Mouse (Mus musculus) neural tube, postnatal 0 days (tissue): ENCODE results near the gene Nif3l1. TPM values are rescaled to one million over a fixed set of nuclear protein-coding genes. Genes with fewer than 3 reads are reported as not detected.

Experiments used
- polyA plus RNA-seq: library from polyadenylated mRNA; unstranded; fragments of >200 nt; fragmentation: Nextera tagmentation; extraction: Ambion mirVana; gene quantifications from 2 replicates; pipeline ENCODE4 v1.2.1, GENCODE M21; 2015

Gene Nif3l1
- 34.8 and 35.2 TPM in 2 replicates for polyA plus RNA-seq

GRCm38 (mm10) chr1:58445143-58445722, at the start of gene Nif3l1, which contains the start of gene Ppil3:
TSS of gene Nif3l1 (plus strand) at chr1:58445151.
TSS of gene Ppil3 (minus strand) at chr1:58445486.

GRCm38 (mm10) chr1:58423371-58424248, 21.3 kb upstream of the Nif3l1 start, which contains the start of gene Clk1:
TSS of gene Clk1 (minus strand) at chr1:58424066.

GRCm38 (mm10) chr1:58504577-58505254, 59.8 kb downstream of the Nif3l1 start, which contains the start of gene Orc2:
TSS of gene Orc2 (minus strand) at chr1:58505109.

Other genes with a start within 250 kb of the Nif3l1 start
- gene Aox4, start 234.8 kb upstream of the Nif3l1 start, polyA plus RNA-seq = 0.35 and 0.87 TPM in 2 replicates
- 0.05 TPM in 1 of 2 replicates, not detected in the other for gene Aox2, start 166.8 kb upstream of the Nif3l1 start, polyA plus RNA-seq
- 282 and 334 TPM in 2 replicates for gene Bzw1, start 52.3 kb upstream of the Nif3l1 start, polyA plus RNA-seq
- gene Clk1, start 21.1 kb upstream of the Nif3l1 start, polyA plus RNA-seq = 103 and 115 TPM in 2 replicates
- gene Ppil3, start 335 bp downstream of the Nif3l1 start, polyA plus RNA-seq = 54.7 and 55.1 TPM in 2 replicates
- 19.4 and 20.8 TPM in 2 replicates for gene Orc2, start 60.0 kb downstream of the Nif3l1 start, polyA plus RNA-seq
- gene Fam126b, start 141.2 kb downstream of the Nif3l1 start, polyA plus RNA-seq = 11.3 and 13.3 TPM in 2 replicates
- 245 and 262 TPM in 2 replicates for gene Ndufb3, start 141.2 kb downstream of the Nif3l1 start, polyA plus RNA-seq